Mouse (Mus musculus) heart, embryonic 16.5 days (tissue): ENCODE data around the gene Eif4a1. TPM values are rescaled to one million over a fixed set of nuclear protein-coding genes. Genes with fewer than 3 reads are reported as not detected.
A peak's percentile ranks its signal among the peaks of the same experiment; 100 is the strongest.
"Not testable (repeated sequence)": the region's sequence is repeated elsewhere in the genome, so short reads cannot be mapped to it uniquely, and the experiment has no call there.

Experiments used
- ATAC-seq: fragments of 200-750 bp; cut with Nextera tagmentation; replicated peaks from 2 replicates; pipeline ENCODE4 v1.8.0; 2017; ENCODE audit warnings: moderate number of reproducible peaks; ENCODE audit not compliant: insufficient read depth, low FRiP score; ENCODE audit errors: extremely low read depth
- H3K27ac ChIP-seq: fragments of 300-500 bp; sonication (generic); 2 replicates; pipeline ENCODE4 v1.5.1; 2014; ENCODE audit warnings: mild to moderate bottlenecking, low read length, control low read depth, moderate library complexity
- H3K27me3 ChIP-seq: fragments of 300-500 bp; sonication (generic); 2 replicates; pipeline ENCODE4 v1.6.1; 2014; ENCODE audit warnings: low read length, mixed read lengths; ENCODE audit not compliant: control insufficient read depth, insufficient read depth
- H3K36me3 ChIP-seq: fragments of 300-500 bp; sonication (generic); 2 replicates; pipeline ENCODE4 v1.6.1; 2014; ENCODE audit not compliant: control insufficient read depth, insufficient read depth
- H3K4me1 ChIP-seq: fragments of 300-500 bp; sonication (generic); 2 replicates; pipeline ENCODE4 v1.6.1; 2014; ENCODE audit warnings: low read length, mixed read lengths; ENCODE audit not compliant: control insufficient read depth, insufficient read depth
- H3K4me2 ChIP-seq: fragments of 300-500 bp; sonication (generic); 2 replicates; pipeline ENCODE4 v1.6.1; 2014; ENCODE audit warnings: low read depth, mild to moderate bottlenecking, control low read depth, low read length
- H3K4me3 ChIP-seq: fragments of 300-500 bp; sonication (generic); 2 replicates; pipeline ENCODE4 v1.5.1; 2014; ENCODE audit warnings: mild to moderate bottlenecking, control low read depth, low read length
- H3K9ac ChIP-seq: fragments of 300-500 bp; sonication (generic); 2 replicates; pipeline ENCODE4 v1.6.1; 2014; ENCODE audit warnings: low read length, control low read depth
- H3K9me3 ChIP-seq: fragments of 300-500 bp; sonication (generic); replicated peaks from 2 replicates; pipeline ENCODE4 v1.6.1; 2016; ENCODE audit warnings: low read length; ENCODE audit not compliant: control insufficient read depth
- WGBS: fragments of 180-500 bp; shearing (Covaris S2); extraction: QIAGEN DNeasy Blood & Tissue Kit; methylation state at CpG from one replicate; pipeline ENCODE4 v1.1.7; 2014; 5-methylcytosine and 5-hydroxymethylcytosine counted together
- polyA plus RNA-seq: library from polyadenylated mRNA; unstranded; fragments of >200 nt; fragmentation: Nextera tagmentation; extraction: Ambion mirVana; gene quantifications from 2 replicates; pipeline ENCODE4 v1.2.1, GENCODE M21; 2015

The Eif4a1 gene
- polyA plus RNA-seq, 1 experiment from 2014 or later: 346 TPM

- Histone ChIP-seq H3K9ac (no peak overlapping the region), H3K27ac (no peak overlapping the region), H3K4me3 (no peak overlapping the region), H3K27me3 (no peaks in the 10 kb centered on the region), H3K4me2 (no peak overlapping the region), H3K9me3 (no peaks in the 10 kb centered on the region), H3K36me3 (no peaks in the 10 kb centered on the region), H3K4me1 (0 out of 2 replicates have a peak, but pooled peaks cover 3% of the 10 kb centered on the region)
- WGBS: 59% methylated on average over 8 of the region's 8 CpGs
- ATAC-seq: no peak
Observed at GRCm38 (mm10) chr11:69703814-69704612, 31.8 kb upstream of the Eif4a1 start.

DNA sequence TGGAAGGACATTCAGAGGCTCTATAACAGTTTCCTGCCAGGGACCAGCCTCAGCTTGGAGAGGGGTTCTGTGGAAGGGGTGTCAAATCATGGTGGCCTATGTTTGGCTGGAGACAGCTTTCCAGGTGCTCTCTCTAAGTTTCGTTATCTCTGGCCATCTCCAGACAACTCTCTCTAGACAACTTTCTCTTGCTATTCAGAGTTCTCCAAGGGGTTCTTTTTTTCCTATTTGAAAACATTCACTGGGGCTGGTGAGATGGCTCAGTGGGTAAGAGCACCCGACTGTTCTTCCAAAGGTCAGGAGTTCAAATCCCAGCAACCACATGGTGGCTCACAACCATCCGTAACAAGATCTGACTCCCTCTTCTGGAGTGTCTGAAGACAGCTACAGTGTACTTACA lies 31.2 kb upstream of the Eif4a1 start:
- H3K36me3 ChIP-seq, H3K9me3 ChIP-seq, H3K4me3 ChIP-seq, H3K4me2 ChIP-seq, H3K9ac ChIP-seq, H3K27me3 ChIP-seq, ATAC-seq, H3K27ac ChIP-seq, H3K4me1 ChIP-seq: not testable (repeated sequence)
- 70% methylated on average over 2 of the region's 3 CpGs for WGBS

DNA sequence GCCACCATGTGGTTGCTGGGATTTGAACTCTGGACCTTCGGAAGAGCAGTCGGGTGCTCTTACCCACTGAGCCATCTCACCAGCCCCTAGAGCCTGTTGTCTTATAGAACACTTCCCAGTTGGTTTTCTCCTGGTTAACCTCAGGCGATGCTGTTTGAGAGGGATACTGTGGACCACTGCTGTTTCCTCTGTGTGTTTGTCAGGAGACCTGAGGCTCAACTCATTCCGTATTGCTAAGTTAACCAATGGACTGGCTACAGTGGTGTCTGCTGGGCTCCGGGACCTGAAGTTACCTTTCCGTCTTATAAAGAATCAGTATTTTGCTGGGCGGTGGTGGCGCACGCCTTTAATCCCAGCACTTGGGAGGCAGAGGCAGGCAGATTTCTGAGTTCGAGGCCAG lies 30.7 kb upstream of the Eif4a1 start:
- H3K4me3 ChIP-seq, H3K27me3 ChIP-seq, H3K4me2 ChIP-seq, ATAC-seq, H3K27ac ChIP-seq, H3K36me3 ChIP-seq, H3K9ac ChIP-seq, H3K9me3 ChIP-seq, H3K4me1 ChIP-seq: not testable (repeated sequence)
- WGBS: 90% methylated on average over 10 of the region's 10 CpGs

DNA sequence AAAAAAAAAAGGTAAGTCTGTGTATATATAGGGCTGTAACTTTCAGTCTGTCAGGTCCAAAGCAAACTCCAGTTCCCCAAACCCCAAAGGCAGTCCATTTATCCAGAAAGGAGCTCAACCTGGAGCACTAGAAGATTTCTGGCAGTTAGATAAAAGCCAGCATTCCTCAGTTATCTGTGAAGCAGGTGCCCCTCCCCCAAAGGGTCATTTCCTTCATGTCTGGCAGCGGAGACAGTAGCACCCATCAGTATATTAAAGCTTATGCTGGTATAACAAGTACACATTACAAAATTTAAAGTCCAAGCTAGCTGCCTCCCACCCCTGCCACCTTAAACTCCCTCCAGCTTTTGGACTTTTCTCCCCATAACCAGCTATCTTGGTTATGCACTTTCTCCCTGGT lies 27.4 kb upstream of the Eif4a1 start:
- no peak for ATAC-seq
- Histone ChIP-seq H3K27me3 (no peaks in the 10 kb centered on the region), H3K27ac (no peak overlapping the region), H3K9ac (no peak overlapping the region), H3K4me1 (peaks cover 13% of the 10 kb centered on the region), H3K4me3 (no peak overlapping the region), H3K9me3 (no peaks in the 10 kb centered on the region), H3K36me3 (no peaks in the 10 kb centered on the region), H3K4me2 (no peak overlapping the region)
- WGBS: 21% methylated on average over 1 of the region's 1 CpGs

GRCm38 (mm10) chr11:69698574-69698973 lies 26.4 kb upstream of the Eif4a1 start:
- Histone ChIP-seq H3K4me1 (peaks cover 13% of the 10 kb centered on the region), H3K9me3 (no peaks in the 10 kb centered on the region), H3K4me2 (no peak overlapping the region), H3K9ac (no peak overlapping the region), H3K4me3 (no peak overlapping the region), H3K27me3 (no peaks in the 10 kb centered on the region), H3K27ac (no peak overlapping the region), H3K36me3 (no peaks in the 10 kb centered on the region)
- no peak for ATAC-seq
- 65% methylated on average over 5 of the region's 5 CpGs for WGBS

DNA sequence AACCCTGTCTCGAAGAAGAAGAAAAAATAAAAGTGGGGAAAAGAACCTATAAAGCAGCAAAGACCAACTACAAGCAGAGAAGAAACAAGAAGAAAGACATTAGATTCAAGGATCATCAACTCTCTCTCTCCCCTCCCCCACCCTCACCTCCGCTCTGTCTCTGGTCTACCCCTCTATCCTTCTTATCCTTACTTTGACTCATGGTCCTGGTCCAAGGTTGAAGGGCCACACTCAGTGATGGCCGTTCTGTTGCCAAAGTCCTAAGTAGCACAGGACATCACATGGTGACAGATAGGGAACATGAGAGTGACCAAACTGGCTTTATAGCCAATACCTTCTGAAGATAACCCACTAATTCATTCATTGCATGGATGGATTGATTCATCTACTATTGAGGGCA lies 25.2 kb upstream of the Eif4a1 start:
- Histone ChIP-seq H3K4me3 (no peak overlapping the region), H3K9ac (no peak overlapping the region), H3K36me3 (no peaks in the 10 kb centered on the region), H3K27ac (no peak overlapping the region), H3K27me3 (no peaks in the 10 kb centered on the region), H3K9me3 (no peaks in the 10 kb centered on the region), H3K4me2 (no peak overlapping the region), H3K4me1 (peaks cover 13% of the 10 kb centered on the region)
- no peak for ATAC-seq
- WGBS: 88% methylated on average over 3 of the region's 3 CpGs

- peak; percentile 79 for ATAC-seq
- no peaks in the 10 kb centered on the region for H3K27me3 ChIP-seq
- peaks cover 13% of the 10 kb centered on the region for H3K4me1 ChIP-seq
- peak within 1 kb of the TSS; percentile 93 for H3K4me2 ChIP-seq
- 4% methylated on average over 41 of the region's 41 CpGs for WGBS
- H3K9me3 ChIP-seq: no peaks in the 10 kb centered on the region
- peak within 1 kb of the TSS; percentile 90 for H3K9ac ChIP-seq
- no peaks in the 10 kb centered on the region for H3K36me3 ChIP-seq
- H3K27ac ChIP-seq: peak within 1 kb of the TSS; percentile 83
- H3K4me3 ChIP-seq: peak within 1 kb of the TSS; percentile 72
Observed at GRCm38 (mm10) chr11:69695361-69696181, 23.3 kb upstream of the Eif4a1 start, which contains the start of the genes Tnfsf12 and Tnfsfm13. TSS of gene Tnfsf12 (minus strand) at chr11:69695849. TSS of gene Tnfsfm13 (minus strand) at chr11:69696098.

GRCm38 (mm10) chr11:69695046-69695360 lies 22.8 kb upstream of the Eif4a1 start:
- peak overlapping the region; percentile 93 for H3K4me2 ChIP-seq
- peak overlapping the region; percentile 90 for H3K9ac ChIP-seq
- peak overlapping the region; percentile 83 for H3K27ac ChIP-seq
- H3K4me1 ChIP-seq: peaks cover 11% of the 10 kb centered on the region
- no peak for ATAC-seq
- no peaks in the 10 kb centered on the region for H3K36me3 ChIP-seq
- no peaks in the 10 kb centered on the region for H3K9me3 ChIP-seq
- WGBS: 28% methylated on average over 6 of the region's 6 CpGs
- H3K27me3 ChIP-seq: no peaks in the 10 kb centered on the region
- H3K4me3 ChIP-seq: peak overlapping the region; percentile 72

- H3K4me3 ChIP-seq: no peak overlapping the region
- H3K9ac ChIP-seq: no peak overlapping the region
- no peaks in the 10 kb centered on the region for H3K9me3 ChIP-seq
- ATAC-seq: no peak
- no peaks in the 10 kb centered on the region for H3K36me3 ChIP-seq
- no peak overlapping the region for H3K27ac ChIP-seq
- no peak overlapping the region for H3K4me2 ChIP-seq
- no peaks in the 10 kb centered on the region for H3K27me3 ChIP-seq
- WGBS: 46% methylated on average over 11 of the region's 11 CpGs
- peaks cover 11% of the 10 kb centered on the region for H3K4me1 ChIP-seq
Observed at GRCm38 (mm10) chr11:69693421-69693965, 21.3 kb upstream of the Eif4a1 start.
